Mouse (Mus musculus) layer of hippocampus, postnatal 36 days (tissue): Measurements from ENCODE around the gene Csn3. TPM values are rescaled to one million over a fixed set of nuclear protein-coding genes. Genes with fewer than 3 reads are reported as not detected.

ENCODE experiments used
- DNase-seq, 2 experiments: peaks; one replicate each; pipeline ENCODE4 v3.0.0; 2022
- total RNA-seq, 2 experiments: library from RNA; stranded (reverse); gene quantifications; 2 replicates each; pipeline ENCODE4 v1.2.3; 2021

Csn3 gene
- total RNA-seq = not detected

GRCm38 (mm10) chr5:87925372-87925771 lies at the start of gene Csn3:
Gene Csn3, plus strand, starts transcription at chr5:87925579.
- DNase-seq = no peak

GRCm38 (mm10) chr5:87884729-87885128 lies 40.6 kb upstream of the Csn3 start, which contains the start of gene Odam:
Gene Odam, plus strand, starts transcription at chr5:87885029.
- no peak for DNase-seq

- DNase-seq = no peak
Measured at GRCm38 (mm10) chr5:87931603-87932002, 6.2 kb downstream of the Csn3 start.

- no peak for DNase-seq
Measured at GRCm38 (mm10) chr5:87940752-87941151, 15.4 kb downstream of the Csn3 start.

- no peak for DNase-seq
Measured at GRCm38 (mm10) chr5:87942515-87942914, 17.1 kb downstream of the Csn3 start.

GRCm38 (mm10) chr5:87951836-87952235 lies 26.5 kb downstream of the Csn3 start:
- DNase-seq = no peak

- no peak for DNase-seq
Measured at GRCm38 (mm10) chr5:87969201-87969600, 43.8 kb downstream of the Csn3 start, which contains the start of the genes 2310003L06Rik and Gm28434. Gene 2310003L06Rik, plus strand, starts transcription at chr5:87969459. Gene Gm28434, plus strand, starts transcription at chr5:87969517.

- DNase-seq = no peak
Measured at GRCm38 (mm10) chr5:87979139-87979538, 53.8 kb downstream of the Csn3 start, which contains the start of gene Cabs1. Gene Cabs1, plus strand, starts transcription at chr5:87979439.

Other genes starting within 250 kb of the Csn3 start
- gene Csn2, start 225.9 kb upstream of the Csn3 start, total RNA-seq = not detected
- gene Csn1s2a, start 151.0 kb upstream of the Csn3 start, total RNA-seq = not detected
- gene Csn1s2b, start 117.5 kb upstream of the Csn3 start, total RNA-seq = not detected
- not detected for gene Prr27, start 99.9 kb upstream of the Csn3 start, total RNA-seq
- gene Odam, start 40.5 kb upstream of the Csn3 start, total RNA-seq = not detected
- not detected for gene 2310003L06Rik, start 43.9 kb downstream of the Csn3 start, total RNA-seq
- not detected for gene Gm28434, start 43.9 kb downstream of the Csn3 start, total RNA-seq
- not detected for gene Cabs1, start 53.9 kb downstream of the Csn3 start, total RNA-seq
- gene Smr3a, start 77.0 kb downstream of the Csn3 start, total RNA-seq = not detected
- gene Smr2, start 161.0 kb downstream of the Csn3 start, total RNA-seq = not detected
- not detected for gene Gm11116, start 186.0 kb downstream of the Csn3 start, total RNA-seq
- not detected for gene Gm11115, start 228.5 kb downstream of the Csn3 start, total RNA-seq